Mouse (Mus musculus): ENCODE measurements around the gene Zdhhc18.
A peak's percentile ranks its signal among the peaks of the same experiment; 100 is the strongest.
"Not testable (repeated sequence)": the region's sequence is repeated elsewhere in the genome, so short reads cannot be mapped to it uniquely, and the experiment has no call there.

Zdhhc18 gene

DNA sequence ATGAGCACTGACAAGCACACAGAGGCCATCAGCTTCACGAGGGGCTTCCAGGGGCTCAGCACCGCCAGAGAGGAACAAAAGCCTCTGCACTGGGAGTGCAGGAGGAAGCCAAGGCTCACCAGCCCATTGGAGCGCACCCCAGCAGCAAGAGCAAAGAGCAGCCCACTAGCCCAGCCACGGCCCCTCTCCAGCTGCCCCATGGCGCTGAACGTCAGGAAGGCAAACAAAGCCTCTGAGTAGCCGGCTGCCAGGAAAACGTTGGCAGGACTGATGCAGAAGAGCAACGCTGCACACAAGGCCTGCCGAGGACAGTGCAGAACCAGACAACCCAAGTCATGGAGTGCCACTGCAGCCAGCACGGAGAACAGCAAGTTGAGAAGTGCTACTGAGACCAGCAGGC lies 15.2 kb upstream of the Zdhhc18 start:
- DNase-seq (ENCODE audit: low spot score in 2 of 2): no peak

DNA sequence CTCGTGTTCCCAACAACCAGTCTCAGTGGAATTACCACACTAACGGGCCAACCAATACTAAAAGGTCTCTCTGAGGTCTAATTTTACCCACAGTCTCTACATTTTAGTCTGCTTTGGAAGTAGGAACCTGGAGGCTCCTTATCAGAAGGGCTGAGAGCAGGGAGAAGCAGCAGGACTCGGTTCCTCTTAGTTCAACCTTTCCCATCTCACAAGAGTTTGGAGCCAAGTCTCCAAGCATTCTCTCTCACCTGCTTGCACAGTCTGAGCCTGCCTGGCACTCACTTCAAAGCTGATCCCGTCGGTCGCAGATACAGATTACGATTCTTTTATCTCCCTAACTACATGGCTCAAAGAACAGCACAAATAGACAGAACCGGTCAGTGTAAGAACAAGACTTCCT lies 13.0 kb upstream of the Zdhhc18 start:
- no peak for DNase-seq (ENCODE audit: low spot score in 2 of 2)

DNA sequence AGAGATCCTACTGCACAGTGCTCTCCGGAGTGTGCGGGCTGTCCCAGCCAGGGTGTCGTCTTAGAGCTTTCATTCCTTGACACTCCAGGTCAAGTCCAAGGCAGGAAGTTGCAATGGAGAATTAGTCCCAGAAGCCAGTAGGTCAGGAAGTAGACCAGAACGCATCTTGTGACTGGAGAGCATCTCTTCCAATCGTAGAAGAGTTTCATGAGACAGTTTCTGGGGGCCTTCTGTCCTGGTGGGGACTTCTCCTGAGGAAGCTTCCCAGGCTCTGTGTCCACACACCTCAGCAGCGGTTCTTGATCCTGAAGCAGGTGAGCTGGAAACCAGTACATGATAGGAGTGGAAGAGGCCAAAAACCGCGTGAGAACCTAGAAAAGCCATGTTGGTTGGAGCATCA lies 12.5 kb upstream of the Zdhhc18 start:
- DNase-seq (ENCODE audit: low spot score in 2 of 2): no peak

DNA sequence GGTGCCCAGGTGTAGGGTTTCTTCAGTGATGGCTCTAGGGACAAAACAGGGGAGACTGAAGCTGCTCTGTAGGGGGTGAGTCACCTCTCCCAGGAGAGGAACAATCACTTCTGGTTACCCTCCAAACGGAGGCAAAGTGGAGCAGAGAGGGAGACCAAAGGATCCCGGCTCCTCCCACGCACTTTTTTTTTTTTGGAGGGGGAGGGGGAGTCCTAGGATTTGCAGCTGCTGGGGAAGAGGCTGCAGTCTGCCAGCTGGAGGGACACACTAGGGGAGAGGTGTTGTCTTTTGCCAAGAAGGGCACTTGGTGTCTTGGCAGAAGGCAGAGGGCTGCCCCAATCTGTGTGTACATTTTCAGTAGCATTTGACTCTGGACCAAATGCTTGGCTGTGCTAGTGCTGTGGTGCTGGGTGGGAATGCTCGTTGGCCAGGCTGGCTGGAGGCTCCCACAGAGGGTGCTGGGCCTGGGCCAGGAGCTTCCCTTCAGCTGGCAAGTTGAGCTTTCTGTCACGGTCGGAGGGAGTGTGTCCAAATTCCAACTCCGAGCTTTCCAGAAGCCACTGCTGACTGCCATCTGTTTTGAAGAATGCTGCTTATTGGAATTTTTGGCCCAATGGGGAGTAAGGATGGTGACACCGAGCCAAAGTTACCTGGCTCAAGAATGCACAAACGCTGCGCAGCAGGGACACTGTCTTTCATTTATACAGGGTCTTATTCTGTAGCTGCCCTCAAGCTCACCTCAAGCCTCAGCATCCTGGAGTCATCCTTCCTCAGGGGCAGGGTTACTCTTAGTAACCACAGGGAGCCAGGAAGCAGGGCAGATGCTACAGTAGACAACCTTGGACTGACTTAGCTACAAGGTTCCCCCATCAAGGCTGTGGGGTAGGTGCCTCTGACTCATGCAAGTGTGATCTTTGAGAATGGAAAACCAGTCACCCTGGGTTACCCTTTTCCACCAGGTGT lies 10.5 kb upstream of the Zdhhc18 start:
- peak; percentile 87 to 88 for DNase-seq (ENCODE audit: low spot score in 2 of 2)

DNA sequence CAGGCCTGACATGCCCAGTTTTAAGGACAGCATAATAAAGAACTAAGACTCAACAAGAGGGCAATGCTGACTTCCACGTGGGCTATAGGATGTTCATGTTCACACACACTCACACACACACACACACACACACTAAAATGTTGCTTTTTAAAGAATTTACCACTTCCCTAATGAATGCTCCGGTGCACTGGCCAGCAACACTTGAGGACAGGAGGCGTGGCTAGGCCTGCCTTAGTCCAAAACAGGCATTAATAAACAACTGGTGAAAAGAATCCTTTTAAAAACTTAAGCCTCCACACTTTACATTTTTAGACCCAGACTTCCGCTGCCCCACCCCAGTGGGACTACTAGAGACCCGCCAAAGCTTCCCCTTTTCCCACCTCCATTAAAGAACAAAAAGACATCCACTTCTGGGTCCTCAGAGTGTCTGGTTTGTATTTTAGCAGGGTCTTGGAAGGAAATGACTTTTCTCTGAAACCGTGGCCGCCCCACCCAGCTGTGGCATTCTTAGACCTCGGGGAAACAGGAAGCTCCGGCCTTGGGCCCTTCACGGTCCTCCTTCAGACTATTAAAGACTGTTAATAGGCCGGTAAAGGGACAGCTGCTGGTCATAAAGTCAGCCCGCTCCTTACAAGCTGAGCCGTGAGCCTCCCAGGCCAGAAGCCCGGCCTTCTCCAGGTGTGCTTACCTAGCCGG lies 9.7 kb upstream of the Zdhhc18 start:
- DNase-seq (ENCODE audit: low spot score in 2 of 2): peak; percentile 75 to 80

DNA sequence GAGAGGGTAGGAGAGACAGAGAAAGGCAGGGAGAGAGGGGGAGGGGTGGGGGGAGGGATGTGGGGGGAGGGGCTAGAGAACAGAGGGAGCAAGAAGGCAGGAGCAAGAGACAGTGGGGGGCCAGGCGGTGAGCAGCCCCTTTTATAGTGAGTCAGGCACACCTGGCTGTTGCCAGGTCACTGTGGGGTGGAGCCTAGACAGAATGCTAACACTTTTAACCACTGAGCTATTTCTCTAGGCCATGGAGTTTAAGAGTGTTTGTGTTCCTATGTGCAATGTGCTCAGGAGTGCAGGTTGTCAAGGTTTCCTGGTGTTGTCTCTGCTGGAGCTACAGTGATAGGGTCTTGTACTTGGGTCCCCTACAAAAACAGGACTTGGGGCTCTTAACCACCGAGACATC lies 8.8 kb upstream of the Zdhhc18 start:
- DNase-seq (ENCODE audit: low spot score in 2 of 2): no peak

DNA sequence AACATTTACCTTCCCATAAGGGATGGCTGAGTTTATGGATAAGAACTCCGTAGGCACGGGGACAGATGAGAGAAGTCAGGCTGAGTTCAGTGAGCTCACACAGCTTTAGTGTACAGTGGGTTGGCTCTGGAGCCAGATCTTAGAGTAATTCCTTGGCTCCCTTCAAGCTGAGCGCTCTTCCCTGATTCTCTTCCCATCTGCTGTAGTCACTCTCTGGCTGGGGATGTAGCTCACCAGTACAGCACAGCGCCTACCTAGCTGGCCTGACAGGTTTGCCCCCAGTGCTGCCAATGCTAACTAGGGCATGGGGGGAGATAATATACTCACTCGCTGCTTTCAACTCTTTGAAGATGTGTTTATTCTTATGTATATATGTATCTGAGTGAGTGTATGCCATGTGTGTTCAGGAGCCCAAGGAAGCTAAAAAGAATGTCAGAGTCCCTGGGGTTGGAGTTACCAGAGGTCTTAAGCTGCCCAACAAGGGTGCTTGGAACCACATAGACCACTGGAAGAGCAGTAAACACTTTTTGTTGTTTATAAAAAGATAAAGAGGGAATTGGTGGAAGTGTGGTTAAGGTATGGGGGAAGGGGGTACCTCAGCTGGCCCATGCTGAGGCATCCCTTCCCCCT lies 8.0 kb upstream of the Zdhhc18 start:
- DNase-seq (ENCODE audit: low spot score in 2 of 2): no peak

DNA sequence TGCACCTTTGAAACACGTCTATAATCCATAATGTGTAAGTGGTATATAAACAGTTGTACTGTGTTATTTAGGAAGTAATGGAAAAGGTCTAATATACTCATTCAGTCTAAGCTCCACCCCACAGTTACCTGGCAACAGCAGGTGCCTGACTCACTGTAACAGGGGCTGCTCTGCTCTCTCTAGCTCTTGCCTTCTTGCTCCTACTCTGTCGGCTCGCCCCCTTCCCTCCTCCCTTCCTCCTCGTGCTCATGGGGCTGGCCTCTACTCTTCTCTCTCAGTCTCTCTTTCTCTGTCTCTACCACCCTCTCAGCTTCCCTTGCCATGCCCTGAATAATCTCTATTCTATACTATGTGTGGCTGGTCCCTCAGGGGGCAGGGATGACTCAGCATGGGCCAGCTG lies 7.0 kb upstream of the Zdhhc18 start:
- no peak for DNase-seq (ENCODE audit: low spot score in 2 of 2)

DNA sequence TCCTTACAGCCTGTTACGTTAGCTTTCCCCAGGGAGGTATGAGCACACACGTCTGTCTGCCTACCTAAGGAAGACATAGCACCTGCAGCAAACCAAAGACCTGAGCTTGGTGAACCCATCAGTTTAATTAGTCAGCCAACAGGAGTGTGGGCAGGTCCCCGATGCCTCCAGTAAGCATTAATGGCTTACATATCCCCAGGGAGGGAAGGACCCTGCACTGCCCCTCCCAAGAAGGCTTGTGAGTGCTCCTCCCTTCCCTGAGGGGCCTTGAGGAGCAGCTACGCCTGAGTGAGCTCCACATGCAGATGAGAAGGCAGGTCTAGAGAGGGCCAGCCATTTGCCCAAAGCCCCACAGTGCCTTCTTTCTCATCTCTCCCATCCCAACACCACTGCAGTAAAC lies 6.3 kb upstream of the Zdhhc18 start:
- no peak for DNase-seq (ENCODE audit: low spot score in 2 of 2)

DNA sequence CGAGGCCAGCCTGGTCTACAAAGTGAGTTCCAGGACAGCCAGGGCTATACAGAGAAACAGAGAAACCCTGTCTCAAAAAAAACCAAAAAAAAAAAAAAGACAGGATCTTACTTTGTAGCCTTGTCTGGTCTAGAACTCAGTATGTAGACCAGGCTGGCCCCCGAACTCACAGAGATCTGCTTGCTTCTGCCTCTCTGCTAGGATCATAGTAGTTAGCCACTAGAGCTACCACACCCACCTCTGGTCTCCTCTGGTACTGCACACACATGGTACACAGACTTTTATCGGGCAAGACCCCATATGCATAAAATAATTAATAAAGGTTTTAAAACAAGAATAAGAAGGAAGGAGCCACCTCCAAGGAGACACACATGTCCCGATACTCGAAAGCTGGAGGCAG lies 4.1 kb upstream of the Zdhhc18 start:
- not testable (repeated sequence) for DNase-seq (ENCODE audit: low spot score in 2 of 2)

DNA sequence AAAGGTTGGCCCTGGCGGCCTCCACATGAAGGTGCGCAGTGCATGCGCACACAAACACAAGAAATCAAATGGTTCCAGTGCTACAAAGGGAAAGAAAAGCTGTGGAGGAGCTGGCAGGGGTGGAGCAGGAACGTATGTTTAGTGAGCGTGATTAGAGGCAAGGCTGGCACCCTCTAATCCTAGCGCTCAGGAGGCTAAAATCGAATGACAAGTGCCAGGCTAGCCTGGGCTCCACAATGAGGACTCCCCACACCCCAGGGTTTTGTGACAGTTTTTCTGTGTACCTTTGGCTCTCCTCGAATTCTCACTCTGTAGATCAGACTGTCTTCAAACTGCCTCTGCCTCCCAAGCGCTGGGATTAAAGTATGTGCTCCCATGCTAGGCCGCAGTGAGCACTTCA lies 2.8 kb upstream of the Zdhhc18 start:
- DNase-seq (ENCODE audit: low spot score in 2 of 2): no peak

DNA sequence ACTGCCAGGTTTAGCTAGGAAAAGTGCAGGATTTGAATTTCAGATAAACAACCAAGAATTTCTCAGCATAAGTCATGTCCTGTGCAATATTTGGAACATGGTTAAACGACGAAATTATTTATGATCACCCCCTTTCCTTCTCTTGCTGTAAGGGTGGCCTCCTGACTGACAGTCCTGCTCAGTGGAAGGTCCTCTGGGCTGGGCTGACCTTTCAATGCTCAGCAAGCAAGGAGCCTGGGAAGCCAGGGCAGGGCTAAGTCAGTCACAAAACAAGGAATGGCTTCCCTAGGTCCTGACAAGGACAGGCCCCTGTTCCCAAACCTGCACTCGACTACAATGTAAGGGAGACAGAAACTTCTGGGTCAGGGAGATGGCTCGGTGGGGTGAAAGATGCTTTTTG lies 2.0 kb upstream of the Zdhhc18 start:
- no peak for DNase-seq (ENCODE audit: low spot score in 2 of 2)

DNA sequence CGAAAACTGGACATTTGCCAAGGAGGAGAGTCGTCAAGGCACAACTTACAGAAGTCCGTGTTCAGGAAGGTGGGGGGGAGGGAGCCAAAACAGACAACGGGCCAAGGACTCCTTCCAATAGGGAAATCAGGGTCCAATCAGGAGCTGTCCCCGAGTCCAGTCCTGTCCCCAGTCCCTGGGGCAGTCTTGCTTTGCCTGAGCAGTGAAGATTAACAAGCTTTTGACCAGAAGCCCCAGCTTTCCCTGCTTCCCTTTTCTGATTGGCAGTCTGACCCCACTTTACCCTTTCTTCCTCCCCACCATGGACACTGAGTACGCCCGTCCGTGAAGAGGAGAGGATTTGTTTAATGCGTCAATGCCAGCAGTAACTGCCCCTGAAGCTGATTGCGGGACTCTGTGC lies 1.5 kb upstream of the Zdhhc18 start:
- no peak for DNase-seq (ENCODE audit: low spot score in 2 of 2)

DNA sequence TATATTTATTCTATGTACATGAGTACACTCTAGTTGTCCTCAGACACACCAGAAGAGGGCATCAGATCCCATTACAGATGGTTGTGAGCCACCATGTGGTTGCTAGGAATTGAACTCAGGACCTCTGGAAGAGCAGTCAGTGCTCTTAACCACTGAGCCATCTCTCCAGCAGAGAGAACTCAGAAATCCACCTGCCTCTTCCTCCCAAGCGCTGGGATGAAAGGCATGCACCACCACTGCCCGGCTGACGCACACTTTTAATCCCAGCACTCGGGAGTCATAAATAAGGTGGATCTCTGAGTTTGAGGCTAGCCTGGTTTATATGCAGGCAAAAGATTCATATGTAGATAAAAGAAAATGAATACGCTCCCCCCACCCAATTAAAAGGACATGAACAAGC lies 490 bp downstream of the Zdhhc18 start:
- DNase-seq (ENCODE audit: low spot score in 2 of 2): not testable (repeated sequence)

DNA sequence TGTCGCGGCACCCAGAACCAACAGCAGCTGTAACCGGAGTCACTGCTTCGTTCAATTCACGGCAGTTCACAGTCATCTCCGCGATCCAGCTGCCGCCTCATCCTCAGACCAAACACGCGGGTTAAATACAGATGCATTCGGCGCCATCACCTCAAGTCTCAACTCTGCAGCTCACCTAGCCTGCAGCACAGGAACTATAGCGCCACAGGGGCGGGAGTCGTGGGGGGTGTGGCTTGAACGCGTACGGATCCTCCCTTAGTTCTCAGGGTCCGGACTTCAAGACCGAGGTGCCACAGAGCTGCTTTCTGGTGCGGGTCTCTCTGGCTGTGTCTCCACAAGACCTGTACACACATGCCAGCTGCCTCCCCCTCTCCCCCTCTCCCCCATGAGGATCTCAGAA lies 4.3 kb downstream of the Zdhhc18 start:
- no peak for DNase-seq (ENCODE audit: low spot score in 2 of 2)

DNA sequence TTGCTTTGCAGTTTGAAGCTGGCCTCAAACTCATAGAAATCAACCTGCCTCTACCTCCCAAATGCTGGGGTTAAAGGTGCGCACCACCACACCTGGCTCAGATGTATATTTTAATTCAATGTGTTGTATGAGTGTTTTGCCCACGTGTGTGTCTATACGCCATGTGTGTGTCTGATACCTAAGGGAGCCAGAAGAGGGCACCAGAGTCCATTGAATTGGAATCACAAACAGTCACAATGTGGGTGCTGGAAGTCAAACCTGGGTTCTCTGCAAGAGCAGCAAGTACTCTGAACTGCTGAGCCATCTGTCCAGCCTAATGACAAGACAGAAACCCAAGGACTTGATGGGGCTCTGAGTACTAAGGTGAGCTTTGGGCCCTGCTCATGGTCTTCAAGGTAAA lies 4.8 kb downstream of the Zdhhc18 start:
- no peak for DNase-seq (ENCODE audit: low spot score in 2 of 2)

DNA sequence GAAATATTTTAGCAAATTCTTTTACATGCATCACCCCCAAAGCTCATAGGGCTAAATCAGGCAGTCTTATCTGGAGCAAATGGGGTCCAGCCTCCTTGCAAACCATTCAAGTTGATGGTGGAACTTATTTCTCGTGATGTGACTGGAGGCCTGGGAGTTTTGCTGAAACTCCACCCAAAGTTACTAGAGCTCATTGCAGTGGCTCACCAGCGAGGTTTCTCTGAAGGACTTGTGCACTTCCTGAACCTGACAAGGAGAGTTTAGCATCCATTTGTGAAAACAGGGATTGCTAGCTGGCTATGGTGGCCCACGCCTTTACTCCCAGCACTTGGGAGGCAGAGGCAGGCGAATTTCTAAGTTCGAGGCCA lies 15.9 kb downstream of the Zdhhc18 start:
- no peak for DNase-seq (ENCODE audit: low spot score in 2 of 2)

DNA sequence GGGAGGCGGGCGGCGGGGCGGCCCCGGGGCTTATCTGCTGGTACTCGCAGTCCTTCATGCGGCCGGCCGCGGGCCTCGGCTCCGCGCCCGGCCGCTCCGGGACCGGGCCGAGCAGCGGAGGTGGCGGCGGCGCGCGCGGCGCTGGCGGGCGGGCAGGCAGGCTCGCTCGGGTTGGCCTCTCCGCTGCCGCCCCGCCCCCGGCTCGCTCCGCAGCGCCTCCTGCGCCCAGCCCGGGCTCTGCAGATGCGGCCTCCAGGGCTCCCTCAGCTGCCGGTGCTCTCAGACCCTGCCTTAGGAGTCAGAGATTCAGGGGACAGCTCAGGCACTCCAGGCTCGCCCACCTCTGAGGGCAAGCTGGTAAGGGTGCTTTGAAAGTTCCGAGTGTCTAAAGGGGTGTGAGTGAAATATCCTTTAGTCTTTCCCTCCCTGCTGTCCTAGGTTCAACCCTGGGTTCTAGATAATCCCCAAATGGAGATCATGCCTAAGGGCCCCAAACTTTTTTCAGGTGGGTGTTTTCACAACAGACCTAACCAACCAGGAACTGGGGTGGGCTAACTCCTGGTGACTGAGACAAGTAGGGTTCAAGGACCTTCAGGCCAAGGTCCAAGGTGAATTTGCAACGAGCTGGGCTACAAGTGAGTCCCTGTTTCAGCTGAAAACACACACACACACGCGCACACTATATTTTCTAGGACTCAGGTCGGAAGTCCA lies 16.5 kb downstream of the Zdhhc18 start:
- peak; percentile 89 to 90 for DNase-seq (ENCODE audit: low spot score in 2 of 2)

DNA sequence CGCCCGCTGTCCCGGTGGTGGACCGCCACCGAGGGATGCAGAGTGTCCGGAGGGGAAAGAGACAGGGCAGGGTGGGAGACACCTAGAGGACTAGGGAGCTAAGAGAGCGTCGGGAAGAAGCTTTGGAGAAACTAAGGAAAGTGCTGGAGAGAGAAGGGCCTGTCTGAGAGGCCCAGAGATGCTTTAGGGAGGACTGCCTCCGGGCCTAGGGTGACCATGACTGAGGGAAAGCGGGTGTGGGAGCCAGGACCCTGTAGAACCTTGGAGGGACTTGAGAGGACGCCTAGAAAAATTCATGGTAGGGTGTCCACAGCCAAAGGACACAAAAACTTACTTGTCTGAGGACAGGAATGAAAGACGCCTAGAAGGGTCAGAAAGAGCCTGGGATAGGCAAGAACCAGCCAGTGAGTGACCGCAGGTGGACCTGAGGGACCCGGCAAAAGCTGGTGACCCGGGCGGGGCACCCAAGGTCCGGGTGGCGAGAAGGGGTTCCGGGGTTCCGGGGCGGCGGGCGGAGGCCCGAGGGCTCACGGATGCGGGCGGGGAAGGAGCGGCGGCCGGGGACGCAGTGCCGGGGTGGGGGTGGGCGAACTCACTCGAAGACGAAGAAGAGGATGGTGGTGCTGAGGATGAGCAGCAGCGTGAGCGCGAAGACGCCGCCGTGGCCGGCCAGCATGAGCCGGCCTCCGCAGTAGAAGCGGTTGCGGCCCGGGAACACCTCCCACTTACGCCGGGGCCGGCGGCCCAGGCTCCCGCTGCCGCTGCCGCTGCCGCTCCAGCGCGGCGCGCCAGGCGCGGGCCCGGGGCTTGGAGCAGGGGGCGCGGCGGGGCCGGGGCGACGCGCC lies 17.2 kb downstream of the Zdhhc18 start:
- no peak for DNase-seq (ENCODE audit: low spot score in 2 of 2)

DNA sequence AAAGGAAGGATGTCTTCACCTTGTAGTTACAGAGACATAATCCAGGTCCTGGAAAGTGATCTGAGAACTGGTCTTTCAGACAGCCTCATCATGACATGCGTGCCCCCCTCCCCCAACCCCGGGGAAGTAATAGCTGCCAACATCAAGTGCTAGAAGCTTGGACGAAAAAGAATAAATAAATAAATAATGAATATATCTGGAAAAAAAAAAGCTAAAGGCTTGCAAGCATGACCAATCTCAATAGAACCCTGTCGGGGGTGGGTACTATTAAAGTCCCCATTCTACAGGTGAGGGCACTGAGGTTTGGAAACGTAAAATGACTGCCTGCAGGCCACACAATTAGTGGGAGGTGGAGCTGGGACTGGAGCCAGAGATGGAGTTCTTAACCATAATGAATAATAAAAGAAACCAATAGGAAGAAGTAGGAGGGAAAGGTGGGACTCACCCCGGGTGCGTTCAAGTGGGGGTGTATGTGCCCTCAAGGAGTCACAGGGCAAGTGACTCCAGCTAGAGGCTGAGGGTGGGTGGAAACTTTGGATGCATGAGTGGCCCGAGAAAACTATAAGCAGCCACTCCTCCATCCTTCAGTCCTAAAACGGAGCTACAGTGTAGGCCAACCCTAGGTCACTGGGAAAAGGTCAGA lies 18.1 kb downstream of the Zdhhc18 start:
- DNase-seq (ENCODE audit: low spot score in 2 of 2): peak in 1 of 2 experiments; percentile 27
